8 mouse cellular contexts compared by ENCODE assay signal in genomic region chr9:113932100-113932470, GRCm38 (mm10). TPM values are rescaled to one million over a fixed set of nuclear protein-coding genes. Genes with fewer than 3 reads are reported as not detected.
DNase-seq lines count a peak whose midpoint lies in the region; ATAC-seq and TF ChIP-seq lines count a peak whose summit lies in the region.

No protein-coding gene starts in this region.

- DNase-seq in gastrocnemius, postnatal 10 days = peak; percentile 30
- no peak for DNase-seq in gastrocnemius, postnatal 36 days
- peak; percentile 16 for DNase-seq in forelimb bud, embryonic 11.5 days (ENCODE audit: low read depth, low spot score)
- peak; percentile 23 to 29 for DNase-seq in lung, postnatal 4 days
- DNase-seq in yolk sac, embryonic 10.5 days (ENCODE audit: low spot score) = peak; percentile 14
- no peak for DNase-seq in left cerebral cortex, adult 18-20 months (ENCODE audit: low spot score in 2 of 2)

- no peaks in the 10 kb centered on the region for H3K9me3 ChIP-seq in intestine, embryonic 16.5 days (ENCODE audit: control insufficient read depth, low read length)

- no peak for TF ChIP-seq POLR2A in bone marrow, adult 2 months (IDR thresholded peaks at IDR 0.05; ENCODE audit: borderline replicate concordance, control insufficient read depth, low read depth, low read length)

- no peak for ATAC-seq in intestine, embryonic 16.5 days

- H3K4me1 ChIP-seq in bone marrow, adult 2 months (ENCODE audit: control insufficient read depth, insufficient read depth, low read length) = peaks cover 1% of the 10 kb centered on the region; the same call in 1 of the 2 replicates
- peaks cover 17% of the 10 kb centered on the region for H3K4me1 ChIP-seq in intestine, embryonic 16.5 days (ENCODE audit: control insufficient read depth, insufficient read depth, low read length)

- no peaks in the 10 kb centered on the region for H3K27me3 ChIP-seq in intestine, embryonic 16.5 days (replicated peaks; ENCODE audit: control insufficient read depth, insufficient read depth, low read length)

- intact Hi-C loops in gastrocnemius, postnatal 36 days (cut with DNase I) = no loop called here

- WGBS in bone marrow, adult 2 months = 4% methylated on average over 8 of the region's 8 CpGs
- WGBS in intestine, embryonic 16.5 days = 3% methylated on average over 8 of the region's 8 CpGs

- peak overlapping the region; percentile 98 for H3K9ac ChIP-seq in intestine, embryonic 16.5 days (ENCODE audit: low read depth, low read length)

- no peak for TF ChIP-seq CTCF in bone marrow, adult 2 months (IDR thresholded peaks at IDR 0.05; ENCODE audit: control insufficient read depth, insufficient read depth, low read length)

- H3K36me3 ChIP-seq in intestine, embryonic 16.5 days (ENCODE audit: control insufficient read depth, insufficient read depth, low read length) = no peaks in the 10 kb centered on the region

- peak overlapping the region; percentile 92 for H3K27ac ChIP-seq in bone marrow, adult 2 months (ENCODE audit: control insufficient read depth, insufficient read depth, low read depth, low read length, poor library complexity)
- peak overlapping the region; percentile 85 for H3K27ac ChIP-seq in intestine, embryonic 16.5 days (ENCODE audit: low read length)

- peak overlapping the region; percentile 78 for H3K4me3 ChIP-seq in bone marrow, adult 2 months (replicated peaks; ENCODE audit: control insufficient read depth, low read depth, low read length)
- H3K4me3 ChIP-seq in intestine, embryonic 16.5 days (ENCODE audit: low read length) = peak overlapping the region; percentile 99

- peak overlapping the region; percentile 61 for H3K4me2 ChIP-seq in intestine, embryonic 16.5 days (ENCODE audit: low read depth, low read length)

RNA-seq across cellular contexts. Expression of gene Ubp1, which starts 1.4 kb away (rescaled TPM):
- total RNA-seq in gastrocnemius, postnatal 10 days (2021) = 10 to 100 TPM; 21.5 to 33.6 TPM
- total RNA-seq in gastrocnemius, postnatal 36 days (2021) = 10 to 100 TPM; 17.0 to 17.6 TPM
- 103 and 110 TPM in 2 replicates for polyA plus RNA-seq in bone marrow, adult 2 months (2011; ENCODE audit: insufficient read depth, insufficient read length, low replicate concordance, missing spikeins)
- 17.3 and 22.2 TPM in 2 replicates for polyA plus RNA-seq in intestine, embryonic 16.5 days (2015; fragmentation: Nextera tagmentation; extraction: Ambion mirVana)
- total RNA-seq in left cerebral cortex, adult 18-20 months (2021) = 10 to 100 TPM; 65.0 to 65.2 TPM

Comparison
In these comparisons a context has a peak if more than half of its experiments do, and no peak if none do; other contexts are left out.
1. DNase-seq: peak in gastrocnemius, postnatal 10 days (single experiment), forelimb bud, embryonic 11.5 days (single experiment), lung, postnatal 4 days (2 of 2) and yolk sac, embryonic 10.5 days (single experiment); none in gastrocnemius, postnatal 36 days (0 of 2) and left cerebral cortex, adult 18-20 months (0 of 2).